Mouse (Mus musculus) gastrocnemius, postnatal 14 days (tissue): Measurements from ENCODE around the gene Cacna2d1. TPM values are rescaled to one million over a fixed set of nuclear protein-coding genes. Genes with fewer than 3 reads are reported as not detected.

ENCODE experiments used
- DNase-seq: peaks from one replicate; pipeline ENCODE4 v3.0.0; 2021; ENCODE audit warnings: mixed read lengths
- intact Hi-C: fragments of 180-260 bp; cut with DNase I; formaldehyde crosslinking; loops from one replicate; pipeline ENCODE4 v1.15.1; 2025; ENCODE audit warnings: low total_unique reads
- total RNA-seq, 2 experiments: library from RNA; stranded (reverse); gene quantifications; 2 replicates each; pipeline ENCODE4 v1.2.3; 2021

Cacna2d1 gene
- total RNA-seq, 2 experiments from 2014 or later = 294 TPM

GRCm38 (mm10) chr5:15974652-15975051, 40.2 kb downstream of the Cacna2d1 start:
- intact Hi-C loops = no loop called here

GRCm38 (mm10) chr5:15979225-15979624, 44.7 kb downstream of the Cacna2d1 start:
- intact Hi-C loops = no loop called here
- no peak for DNase-seq

More at GRCm38 (mm10) chr5:15974652-15975051, 40.2 kb downstream of the Cacna2d1 start:
- no peak for DNase-seq

- intact Hi-C loops = no loop called here
- no peak for DNase-seq
Measured at GRCm38 (mm10) chr5:15982573-15982972, 48.1 kb downstream of the Cacna2d1 start.

- DNase-seq = no peak
- intact Hi-C loops = no loop called here
Measured at GRCm38 (mm10) chr5:15983354-15983753, 48.9 kb downstream of the Cacna2d1 start.

GRCm38 (mm10) chr5:15985228-15985858, 50.9 kb downstream of the Cacna2d1 start:
- intact Hi-C loops = no loop called here
- no peak for DNase-seq

- intact Hi-C loops = no loop called here
- no peak for DNase-seq
Measured at GRCm38 (mm10) chr5:15985901-15986300, 51.4 kb downstream of the Cacna2d1 start.

- no peak for DNase-seq
- intact Hi-C loops = no loop called here
Measured at GRCm38 (mm10) chr5:15991428-15992139, 57.1 kb downstream of the Cacna2d1 start.

- DNase-seq = no peak
- intact Hi-C loops = no loop called here
Measured at GRCm38 (mm10) chr5:15993252-15993944, 58.9 kb downstream of the Cacna2d1 start.

- no peak for DNase-seq
- intact Hi-C loops = no loop called here
Measured at GRCm38 (mm10) chr5:15997190-15997589, 62.7 kb downstream of the Cacna2d1 start.

- intact Hi-C loops = no loop called here
- no peak for DNase-seq
Measured at GRCm38 (mm10) chr5:15997769-15998168, 63.3 kb downstream of the Cacna2d1 start.

GRCm38 (mm10) chr5:16000917-16001316, 66.4 kb downstream of the Cacna2d1 start:
- DNase-seq = no peak
- intact Hi-C loops = no loop called here

- no peak for DNase-seq
- intact Hi-C loops = no loop called here
Measured at GRCm38 (mm10) chr5:16002431-16003063, 68.1 kb downstream of the Cacna2d1 start.

- intact Hi-C loops = no loop called here
Measured at GRCm38 (mm10) chr5:16004305-16004704, 69.8 kb downstream of the Cacna2d1 start.

GRCm38 (mm10) chr5:16006964-16007363, 72.5 kb downstream of the Cacna2d1 start:
- no peak for DNase-seq
- intact Hi-C loops = no loop called here

More at GRCm38 (mm10) chr5:16004305-16004704, 69.8 kb downstream of the Cacna2d1 start:
- no peak for DNase-seq

- no peak for DNase-seq
- intact Hi-C loops = no loop called here
Measured at GRCm38 (mm10) chr5:16013649-16014048, 79.2 kb downstream of the Cacna2d1 start.

- intact Hi-C loops = no loop called here
- DNase-seq = no peak
Measured at GRCm38 (mm10) chr5:16014392-16014791, 79.9 kb downstream of the Cacna2d1 start.

GRCm38 (mm10) chr5:16024626-16025417, 90.3 kb downstream of the Cacna2d1 start:
- intact Hi-C loops = no loop called here
- no peak for DNase-seq

- DNase-seq = no peak
- intact Hi-C loops = no loop called here
Measured at GRCm38 (mm10) chr5:16028881-16029280, 94.4 kb downstream of the Cacna2d1 start.

- intact Hi-C loops = no loop called here
- DNase-seq = no peak
Measured at GRCm38 (mm10) chr5:16029481-16029880, 95.0 kb downstream of the Cacna2d1 start.
